Mouse (Mus musculus): ENCODE results near the gene Ankrd34a. TPM values are rescaled to one million over a fixed set of nuclear protein-coding genes. Genes with fewer than 3 reads are reported as not detected.

The Ankrd34a gene
- polyA plus RNA-seq, 1 experiment = 0.12 TPM

DNA sequence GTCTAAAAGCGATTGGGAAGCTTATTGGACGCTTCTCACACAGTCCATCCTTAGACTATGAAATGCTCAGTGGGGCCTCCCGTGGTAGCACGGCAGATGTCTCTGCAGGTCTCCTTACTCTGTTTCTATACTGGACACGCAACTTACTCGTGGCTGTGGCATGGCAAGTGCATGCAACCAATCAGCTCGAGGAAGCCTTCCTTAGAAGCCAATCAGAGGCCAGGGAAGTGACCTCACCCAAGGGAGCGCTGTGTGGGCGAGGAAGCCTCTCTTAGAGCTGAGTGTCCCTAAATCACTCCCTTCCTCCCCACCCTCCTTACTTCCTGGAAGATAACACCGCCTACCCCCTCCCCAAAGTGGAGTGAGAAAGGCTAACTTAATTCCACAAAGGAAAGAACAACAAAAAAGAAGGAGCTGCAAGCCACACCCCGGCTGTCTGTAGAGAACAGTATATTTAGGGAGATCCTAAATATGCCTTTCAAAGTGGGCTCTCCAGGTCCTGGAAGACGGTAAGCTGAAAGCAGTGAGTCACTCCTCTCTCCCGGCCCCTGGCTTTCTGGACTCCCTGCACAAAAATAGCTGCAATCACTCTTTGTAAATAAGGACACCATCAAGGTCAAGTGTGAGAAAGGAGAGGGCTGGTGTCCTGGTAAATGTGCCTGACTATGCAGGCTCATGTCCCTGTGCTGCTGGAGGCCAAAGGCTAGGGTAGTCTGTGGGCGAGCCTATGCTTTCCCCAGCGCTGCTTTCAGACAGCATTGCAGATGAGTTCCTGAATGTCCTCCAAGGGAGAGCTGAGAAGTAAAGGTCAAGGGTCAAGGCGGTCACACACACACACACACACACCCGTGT lies 19.5 kb upstream of the Ankrd34a start, which contains the start of gene Gm16253:
Gene Gm16253 (plus strand): TSS at position 295 of the 852 bp plus-strand sequence.
- TF ChIP-seq POLR2A (IDR thresholded peaks at IDR 0.05; ENCODE audit: control insufficient read depth, low read depth, low read length) = no peak
- TF ChIP-seq CTCF (IDR thresholded peaks at IDR 0.05; ENCODE audit: control insufficient read depth, insufficient read depth, insufficient replicate concordance, low read depth, low read length) = no peak
- H3K4me1 ChIP-seq (ENCODE audit: control insufficient read depth, insufficient read depth, low read length) = peaks cover 29% of the 10 kb centered on the region

DNA sequence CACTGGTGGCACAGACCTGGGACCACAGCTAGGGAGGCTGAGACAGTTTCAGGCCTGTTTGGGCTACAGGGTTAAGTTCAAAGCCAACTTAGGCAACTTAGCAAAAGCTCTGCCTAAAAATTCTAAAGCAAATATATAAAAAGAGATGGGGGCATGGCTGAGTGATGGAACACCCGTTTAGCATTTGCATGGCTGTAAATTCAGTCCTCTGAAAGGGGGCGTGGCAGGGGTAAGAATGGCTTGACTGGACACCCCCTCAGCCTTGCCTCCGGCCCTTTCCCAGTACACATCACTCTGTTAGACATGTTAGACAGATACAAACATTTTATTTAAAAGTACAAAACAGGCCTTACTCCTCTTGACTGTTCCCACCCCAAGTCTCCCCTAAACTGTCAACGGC lies 18.9 kb upstream of the Ankrd34a start:
- TF ChIP-seq POLR2A (IDR thresholded peaks at IDR 0.05; ENCODE audit: control insufficient read depth, low read depth, low read length) = no peak
- no peak for TF ChIP-seq CTCF (IDR thresholded peaks at IDR 0.05; ENCODE audit: control insufficient read depth, insufficient read depth, insufficient replicate concordance, low read depth, low read length)
- Histone ChIP-seq H3K27me3 (ENCODE audit: control insufficient read depth, insufficient read depth, low read length) (no peaks in the 10 kb centered on the region), H3K4me3 (ENCODE audit: control insufficient read depth, low read depth, low read length) (no peak overlapping the region), H3K36me3 (ENCODE audit: control insufficient read depth, insufficient read depth, low read length) (no peaks in the 10 kb centered on the region), H3K4me1 (ENCODE audit: control insufficient read depth, insufficient read depth, low read length) (peaks cover 29% of the 10 kb centered on the region), H3K27ac (ENCODE audit: control insufficient read depth, insufficient read depth, low read depth, low read length) (peak overlapping the region; percentile 80)

More for the DNA sequence above, 19.5 kb upstream of the Ankrd34a start, which contains the start of gene Gm16253:
- Histone ChIP-seq H3K36me3 (ENCODE audit: control insufficient read depth, insufficient read depth, low read length) (no peaks in the 10 kb centered on the region), H3K4me3 (ENCODE audit: control insufficient read depth, low read depth, low read length) (no peak within 1 kb of the TSS), H3K27ac (ENCODE audit: control insufficient read depth, insufficient read depth, low read depth, low read length) (peak within 1 kb of the TSS; percentile 87), H3K27me3 (ENCODE audit: control insufficient read depth, insufficient read depth, low read length) (no peaks in the 10 kb centered on the region)

DNA sequence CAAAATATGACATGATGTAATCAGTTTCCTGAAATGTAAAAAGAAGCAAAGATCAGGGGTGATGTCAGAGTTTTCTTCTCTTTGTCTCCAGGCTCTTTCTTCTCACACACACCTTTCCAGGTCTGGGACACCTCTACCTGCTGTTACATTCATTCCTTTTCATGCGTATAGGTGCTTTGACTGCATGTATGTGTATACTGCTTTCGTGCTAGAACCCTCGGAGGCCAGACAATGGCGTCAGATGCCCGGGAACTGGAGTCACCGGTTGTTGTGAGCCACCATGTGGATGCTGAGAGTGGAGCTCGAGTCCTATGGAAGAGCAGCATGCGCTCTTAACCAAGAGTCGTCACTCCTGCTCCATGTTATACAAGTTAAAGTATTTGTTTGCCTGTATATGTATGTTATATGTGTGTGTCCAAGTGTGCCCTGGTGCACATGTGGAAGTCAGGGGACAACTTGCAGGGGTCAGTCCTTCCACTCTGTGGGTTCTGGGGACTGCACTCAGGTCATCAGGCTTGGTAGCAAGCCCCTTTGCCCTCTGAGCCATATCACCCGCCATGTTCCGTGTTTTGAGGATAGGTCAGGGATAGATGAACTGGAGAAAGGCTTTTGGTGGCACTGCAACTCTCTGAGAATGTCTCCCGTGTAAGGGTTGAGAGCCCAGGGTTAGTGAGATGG lies 17.7 kb upstream of the Ankrd34a start:
- Histone ChIP-seq H3K27me3 (ENCODE audit: control insufficient read depth, insufficient read depth, low read length) (no peaks in the 10 kb centered on the region), H3K27ac (ENCODE audit: control insufficient read depth, insufficient read depth, low read depth, low read length) (no peak overlapping the region), H3K4me1 (ENCODE audit: control insufficient read depth, insufficient read depth, low read length) (peaks cover 29% of the 10 kb centered on the region), H3K36me3 (ENCODE audit: control insufficient read depth, insufficient read depth, low read length) (no peaks in the 10 kb centered on the region), H3K4me3 (ENCODE audit: control insufficient read depth, low read depth, low read length) (no peak overlapping the region)
- no peak for TF ChIP-seq POLR2A (IDR thresholded peaks at IDR 0.05; ENCODE audit: control insufficient read depth, low read depth, low read length)
- no peak for TF ChIP-seq CTCF (IDR thresholded peaks at IDR 0.05; ENCODE audit: control insufficient read depth, insufficient read depth, insufficient replicate concordance, low read depth, low read length)

DNA sequence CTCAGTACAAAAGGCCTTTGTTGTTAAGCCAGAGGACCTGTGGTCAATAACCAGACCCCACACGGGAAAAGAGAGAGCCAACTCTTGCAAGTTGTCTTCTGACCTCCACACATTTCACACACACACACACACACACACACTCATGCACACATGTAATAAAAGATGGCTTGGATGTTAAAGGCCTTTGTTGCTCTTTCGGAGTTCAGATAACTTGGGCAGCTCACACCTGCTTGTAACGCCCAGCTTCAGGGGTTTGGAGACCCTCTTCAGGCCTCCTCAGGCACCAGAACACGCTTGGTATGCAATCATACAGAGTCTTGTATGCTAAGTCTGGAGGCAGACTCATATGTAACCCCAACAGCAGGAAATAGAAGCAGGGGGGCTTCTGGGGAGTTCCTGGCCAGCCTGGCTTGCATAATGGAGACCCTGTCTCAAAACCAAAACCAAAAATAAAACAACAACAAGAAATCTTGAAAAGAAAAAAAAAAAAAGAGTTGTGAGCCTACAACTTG lies 17.1 kb upstream of the Ankrd34a start:
- Histone ChIP-seq H3K4me3 (ENCODE audit: control insufficient read depth, low read depth, low read length) (no peak overlapping the region), H3K4me1 (ENCODE audit: control insufficient read depth, insufficient read depth, low read length) (peaks cover 29% of the 10 kb centered on the region), H3K27me3 (ENCODE audit: control insufficient read depth, insufficient read depth, low read length) (no peaks in the 10 kb centered on the region), H3K27ac (ENCODE audit: control insufficient read depth, insufficient read depth, low read depth, low read length) (no peak overlapping the region), H3K36me3 (ENCODE audit: control insufficient read depth, insufficient read depth, low read length) (no peaks in the 10 kb centered on the region)
- no peak for TF ChIP-seq POLR2A (IDR thresholded peaks at IDR 0.05; ENCODE audit: control insufficient read depth, low read depth, low read length)
- TF ChIP-seq CTCF (IDR thresholded peaks at IDR 0.05; ENCODE audit: control insufficient read depth, insufficient read depth, insufficient replicate concordance, low read depth, low read length) = no peak

DNA sequence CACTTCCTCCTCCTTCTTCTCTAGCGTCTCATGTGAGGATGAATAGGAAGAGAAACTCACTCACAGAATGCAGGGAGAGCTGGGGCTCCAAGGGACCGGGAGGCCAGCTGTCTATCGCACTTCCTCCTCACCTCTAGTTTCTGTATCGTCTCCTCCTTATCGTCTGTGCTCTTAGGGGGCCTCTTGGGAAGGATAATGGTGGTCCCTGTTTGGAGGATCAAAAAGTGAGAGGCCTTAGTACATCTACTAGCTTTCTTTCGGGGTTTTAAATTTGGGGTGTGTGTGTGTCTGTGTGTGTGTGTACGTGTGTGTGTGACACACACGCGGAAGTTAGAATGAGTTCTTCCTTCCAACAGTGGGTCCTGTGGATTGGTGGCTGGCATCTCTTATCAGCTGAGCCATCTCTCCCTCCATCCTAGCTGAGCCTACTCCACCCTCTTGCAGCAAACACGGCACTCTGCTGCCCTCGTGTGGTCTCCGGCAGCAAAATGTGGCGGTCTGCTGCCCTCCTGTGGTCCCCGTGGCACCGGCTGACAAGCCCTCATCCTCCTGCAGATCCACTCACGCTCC lies 16.5 kb upstream of the Ankrd34a start:
- Histone ChIP-seq H3K4me3 (ENCODE audit: control insufficient read depth, low read depth, low read length) (no peak overlapping the region), H3K36me3 (ENCODE audit: control insufficient read depth, insufficient read depth, low read length) (no peaks in the 10 kb centered on the region), H3K27me3 (ENCODE audit: control insufficient read depth, insufficient read depth, low read length) (no peaks in the 10 kb centered on the region), H3K27ac (ENCODE audit: control insufficient read depth, insufficient read depth, low read depth, low read length) (no peak overlapping the region), H3K4me1 (ENCODE audit: control insufficient read depth, insufficient read depth, low read length) (peaks cover 29% of the 10 kb centered on the region)
- TF ChIP-seq CTCF (IDR thresholded peaks at IDR 0.05; ENCODE audit: control insufficient read depth, insufficient read depth, insufficient replicate concordance, low read depth, low read length) (peak; percentile 99), POLR2A (IDR thresholded peaks at IDR 0.05; ENCODE audit: control insufficient read depth, low read depth, low read length) (no peak)

DNA sequence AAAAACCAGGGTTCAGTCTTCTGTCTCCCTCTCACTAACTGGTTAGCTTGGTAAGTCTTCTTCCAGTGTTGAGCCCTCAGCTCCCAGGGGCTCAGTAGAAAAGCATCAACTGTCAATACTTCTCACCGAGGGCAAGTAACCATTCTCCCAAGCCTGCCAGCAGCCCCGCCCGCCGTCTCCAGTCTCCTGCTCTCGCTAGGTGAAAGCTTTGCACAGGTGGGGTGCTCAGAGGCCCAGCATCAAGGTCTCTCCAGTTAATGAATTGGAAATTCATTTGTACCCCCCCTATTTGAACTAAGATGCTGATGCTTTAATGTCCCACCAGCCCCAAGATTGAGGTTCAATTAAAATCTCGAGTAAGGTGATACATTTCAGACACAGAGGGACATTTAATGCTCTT lies 15.3 kb upstream of the Ankrd34a start:
- no peaks in the 10 kb centered on the region for H3K36me3 ChIP-seq (ENCODE audit: control insufficient read depth, insufficient read depth, low read length)
- TF ChIP-seq POLR2A (IDR thresholded peaks at IDR 0.05; ENCODE audit: control insufficient read depth, low read depth, low read length) = no peak
- TF ChIP-seq CTCF (IDR thresholded peaks at IDR 0.05; ENCODE audit: control insufficient read depth, insufficient read depth, insufficient replicate concordance, low read depth, low read length) = no peak
- H3K4me1 ChIP-seq (ENCODE audit: control insufficient read depth, insufficient read depth, low read length) = peaks cover 20% of the 10 kb centered on the region
- H3K27ac ChIP-seq (ENCODE audit: control insufficient read depth, insufficient read depth, low read depth, low read length) = no peak overlapping the region
- no peaks in the 10 kb centered on the region for H3K27me3 ChIP-seq (ENCODE audit: control insufficient read depth, insufficient read depth, low read length)
- H3K4me3 ChIP-seq (ENCODE audit: control insufficient read depth, low read depth, low read length) = no peak overlapping the region
